Mouse (Mus musculus) embryonic fibroblast, embryonic 13.5 days (primary cell): ENCODE measurements around the gene Itpa. TPM values are rescaled to one million over a fixed set of nuclear protein-coding genes. Genes with fewer than 3 reads are reported as not detected.

ENCODE experiments used
- H3K27ac ChIP-seq: 2 replicates; pipeline ENCODE4 v1.5.1; 2012; ENCODE audit warnings: low read length, control low read depth, inconsistent platforms; ENCODE audit not compliant: insufficient read depth
- H3K4me1 ChIP-seq: 2 replicates; pipeline ENCODE4 v1.6.1; 2011; ENCODE audit warnings: low read length; ENCODE audit not compliant: control insufficient read depth, insufficient read depth
- H3K4me3 ChIP-seq: 2 replicates; pipeline ENCODE4 v1.5.1; 2011; ENCODE audit warnings: mild to moderate bottlenecking, control low read depth, low read length; ENCODE audit not compliant: insufficient read depth
- CTCF ChIP-seq: IDR thresholded peaks from 2 replicates; pipeline ENCODE4 v1.5.1; 2011; ENCODE audit warnings: mild to moderate bottlenecking, control low read depth, low read length, moderate library complexity, borderline replicate concordance; ENCODE audit not compliant: insufficient read depth
- POLR2A ChIP-seq: IDR thresholded peaks from 2 replicates; pipeline ENCODE4 v1.6.1; 2011; ENCODE audit warnings: low read depth, mild to moderate bottlenecking, control low read depth, low read length, moderate library complexity
- polyA plus RNA-seq: library from polyadenylated mRNA; stranded (reverse); fragments of >200 nt; gene quantifications from 2 replicates; pipeline ENCODE4 v1.2.4, GENCODE M21; 2011; ENCODE audit warnings: low read depth; ENCODE audit not compliant: missing spikeins, insufficient read length

Itpa gene
- polyA plus RNA-seq, 1 experiment = 66.6 TPM

GRCm38 (mm10) chr2:130685426-130685825 lies 18.0 kb downstream of the Itpa start:
- Histone ChIP-seq H3K27ac (no peak overlapping the region), H3K4me1 (peaks cover 7% of the 10 kb centered on the region; the same call in 1 of the 2 replicates), H3K4me3 (no peak overlapping the region)
- TF ChIP-seq POLR2A (no peak), CTCF (no peak)

GRCm38 (mm10) chr2:130689011-130689410 lies 21.6 kb downstream of the Itpa start:
- no peak overlapping the region for H3K4me3 ChIP-seq
- peaks cover 7% of the 10 kb centered on the region; the same call in 1 of the 2 replicates for H3K4me1 ChIP-seq
- TF ChIP-seq POLR2A (no peak), CTCF (no peak)
- H3K27ac ChIP-seq = peak overlapping the region; percentile 8; the same call in 1 of the 2 replicates

DNA sequence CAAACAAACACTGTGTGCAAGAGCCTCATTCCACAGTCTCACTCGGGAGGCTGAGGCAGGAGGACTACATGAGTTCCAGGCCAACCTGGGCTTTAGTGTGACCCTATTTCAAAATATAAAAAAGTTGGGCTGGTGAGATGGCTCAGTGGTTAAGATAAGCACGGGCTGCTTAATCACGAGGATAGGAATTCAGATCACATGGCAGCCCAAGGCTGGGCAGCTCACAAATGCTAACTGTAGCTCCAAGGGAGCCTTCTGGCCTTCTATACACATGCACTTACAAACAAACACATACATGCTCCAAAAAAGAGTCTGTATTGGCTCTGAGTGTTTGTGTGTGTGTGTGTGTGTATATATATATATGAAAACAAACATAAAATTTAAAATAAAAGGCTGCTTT lies 26.2 kb downstream of the Itpa start:
- H3K27ac ChIP-seq = no peak overlapping the region
- no peak for TF ChIP-seq POLR2A
- TF ChIP-seq CTCF = no peak
- no peak overlapping the region for H3K4me3 ChIP-seq
- H3K4me1 ChIP-seq = peaks cover 11% of the 10 kb centered on the region

GRCm38 (mm10) chr2:130696700-130697152 lies 29.3 kb downstream of the Itpa start:
- peaks cover 4% of the 10 kb centered on the region; the same call in 1 of the 2 replicates for H3K4me1 ChIP-seq
- H3K4me3 ChIP-seq = peak overlapping the region; percentile 50
- no peak overlapping the region for H3K27ac ChIP-seq
- no peak for TF ChIP-seq CTCF
- no peak for TF ChIP-seq POLR2A

GRCm38 (mm10) chr2:130697153-130697810 lies 29.9 kb downstream of the Itpa start, which contains the start of gene Slc4a11:
TSS of gene Slc4a11 (minus strand) at chr2:130697519.
- H3K4me3 ChIP-seq = peak within 1 kb of the TSS; percentile 50
- TF ChIP-seq CTCF = no peak
- peak; percentile 72 for TF ChIP-seq POLR2A
- peaks cover 4% of the 10 kb centered on the region; the same call in 1 of the 2 replicates for H3K4me1 ChIP-seq
- H3K27ac ChIP-seq = no peak within 1 kb of the TSS

DNA sequence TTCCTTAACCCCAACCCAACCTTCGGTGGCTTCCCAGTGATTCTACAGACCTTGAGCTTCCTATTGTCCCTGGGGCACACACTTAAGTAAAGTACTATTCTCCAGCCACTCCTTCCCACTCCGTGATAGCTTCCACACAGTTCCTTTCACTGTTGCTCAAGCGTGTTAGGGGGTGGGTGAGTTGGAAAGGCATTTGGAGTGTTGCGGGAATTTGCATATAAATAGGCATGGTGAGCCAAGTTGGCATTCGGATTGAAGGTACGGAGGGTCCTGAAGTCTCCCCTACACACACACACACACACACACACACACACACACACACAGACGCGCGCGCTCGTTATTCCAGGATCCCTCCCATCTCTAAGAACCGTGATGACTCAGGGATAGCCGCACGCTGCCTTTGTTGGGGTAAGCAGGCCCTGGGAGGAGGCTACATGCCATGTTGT lies 30.4 kb downstream of the Itpa start:
- Histone ChIP-seq H3K4me1 (peaks cover 4% of the 10 kb centered on the region; the same call in 1 of the 2 replicates), H3K27ac (no peak overlapping the region), H3K4me3 (peak overlapping the region; percentile 50)
- no peak; the same call in none of the 2 replicates for TF ChIP-seq POLR2A
- no peak for TF ChIP-seq CTCF

DNA sequence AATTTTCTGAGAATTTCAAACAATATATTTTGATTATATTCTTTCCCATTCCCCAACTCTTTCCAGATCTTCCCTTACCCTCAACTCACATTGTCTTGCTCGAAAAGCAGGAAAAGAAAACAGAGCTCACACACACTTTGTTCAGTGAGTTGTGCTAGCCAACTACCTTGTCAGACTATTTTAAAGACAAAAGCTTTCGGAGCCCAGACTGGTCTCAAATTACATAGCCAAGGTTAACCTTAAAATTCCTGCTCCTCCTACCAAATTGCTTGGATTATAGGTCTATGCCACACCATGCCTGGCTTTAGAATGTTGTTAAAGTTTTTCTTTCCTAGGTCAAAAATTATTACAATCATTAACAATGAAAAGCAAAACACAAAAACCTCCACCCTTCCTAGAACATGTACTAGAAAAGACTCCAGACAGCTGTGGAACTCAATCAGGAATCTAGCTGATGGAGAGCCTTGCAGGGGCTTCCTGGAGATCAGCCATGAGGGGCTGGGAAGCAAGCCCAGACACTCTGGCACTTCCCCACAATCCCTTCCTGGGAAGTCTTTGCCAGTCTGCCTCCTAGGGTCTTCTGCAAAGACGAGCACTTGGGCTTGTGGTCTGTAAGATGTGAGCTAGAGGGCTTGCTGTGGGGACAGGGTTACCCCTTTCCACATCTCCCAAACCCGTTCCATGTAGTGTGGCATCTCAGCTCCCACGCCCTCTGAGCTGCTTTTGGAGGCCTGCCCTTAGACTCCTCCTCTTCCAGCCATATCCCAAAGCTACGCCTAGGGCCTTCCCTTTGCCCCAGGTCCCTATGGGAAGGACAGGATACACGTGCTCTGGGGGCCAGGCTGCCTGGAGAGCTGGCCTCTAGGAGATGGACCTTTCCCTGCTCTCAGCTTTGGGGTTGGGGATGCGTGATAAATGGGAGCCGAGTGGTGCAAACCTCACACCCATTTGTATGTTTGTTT lies 36.9 kb downstream of the Itpa start:
- TF ChIP-seq CTCF = no peak
- no peak for TF ChIP-seq POLR2A
- no peak overlapping the region for H3K4me3 ChIP-seq
- H3K27ac ChIP-seq = no peak overlapping the region
- no peaks in the 10 kb centered on the region for H3K4me1 ChIP-seq

- no peak overlapping the region for H3K4me3 ChIP-seq
- no peak overlapping the region for H3K27ac ChIP-seq
- no peak for TF ChIP-seq POLR2A
- no peak for TF ChIP-seq CTCF
- H3K4me1 ChIP-seq = no peaks in the 10 kb centered on the region
Measured at GRCm38 (mm10) chr2:130705178-130705577, 37.8 kb downstream of the Itpa start.

DNA sequence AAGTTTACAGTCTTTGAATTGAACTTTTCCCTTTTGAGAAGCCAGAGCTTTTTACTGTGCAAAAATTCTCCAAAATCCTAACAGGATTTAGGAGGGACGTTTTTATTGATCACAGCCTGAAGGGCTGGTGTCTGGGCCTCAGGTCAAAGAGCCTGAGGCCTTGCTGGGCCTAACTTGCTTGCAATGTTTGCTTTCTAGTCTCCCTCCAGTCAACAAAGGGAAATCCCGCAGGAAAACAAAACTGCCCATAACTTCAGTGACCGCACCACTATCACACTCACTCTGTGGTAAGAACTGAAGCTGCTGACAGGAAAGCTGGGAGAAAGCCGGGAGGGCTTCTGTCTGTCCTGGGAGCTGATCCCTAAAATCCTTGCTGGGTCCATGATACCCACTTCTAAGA lies 39.2 kb downstream of the Itpa start:
- H3K4me3 ChIP-seq = no peak overlapping the region
- H3K27ac ChIP-seq = no peak overlapping the region
- TF ChIP-seq CTCF (no peak), POLR2A (no peak)
- no peaks in the 10 kb centered on the region for H3K4me1 ChIP-seq
